Comparison of ENCODE assay signal across 16 mouse cellular contexts in the genomic region with DNA sequence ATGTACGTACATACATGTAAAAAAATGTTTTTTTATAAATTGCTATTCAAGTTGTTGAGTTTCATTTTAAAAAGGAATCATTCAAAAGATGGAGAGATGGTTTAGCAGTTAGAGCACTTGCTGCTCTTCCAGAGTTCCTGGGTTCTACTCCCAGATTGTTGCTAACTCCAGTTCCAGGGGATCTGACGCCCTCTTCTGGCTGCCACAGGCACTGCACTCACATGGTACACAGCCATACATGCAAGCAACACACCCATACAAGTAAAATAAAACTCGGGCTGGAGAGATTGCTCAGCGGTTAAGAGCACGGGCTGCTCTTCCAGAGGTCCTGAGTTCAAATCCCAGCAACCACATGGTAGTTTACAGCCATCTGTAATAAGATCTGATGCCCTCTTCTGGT. TPM values are rescaled to one million over a fixed set of nuclear protein-coding genes. Genes with fewer than 3 reads are reported as not detected.
A peak's percentile ranks its signal among the peaks of the same experiment; 100 is the strongest.
DNase-seq lines count a peak whose midpoint lies in the region; TF ChIP-seq lines count a peak whose summit lies in the region.
"Had no signal": no experiment of that assay in that cellular context is flagged by ENCODE, and none has a peak within 500 bp of the region (broad histone marks: within the 10 kb centered on the region; RNA-seq: fewer than 3 reads in every experiment).

No protein-coding gene starts in this region.

- no peak for DNase-seq in left cerebral cortex, adult 2 months (ENCODE audit: extremely low spot score in 1 of 2, low spot score in 2 of 2)
- no peak for DNase-seq in left cerebral cortex, adult 8-10 months (ENCODE audit: low spot score in 2 of 2)
- DNase-seq in A20 (ENCODE audit: low read depth, low spot score): peak; percentile 10
- DNase-seq in ovary, postnatal 14 days (ENCODE audit: low spot score): no peak
- DNase-seq in gastrocnemius, postnatal 25 days: no peak
- DNase-seq: adrenal gland, adult 2 months; cerebellum, adult 9-11 months; embryo, embryonic 11 days; heart, postnatal 14 days; liver, embryonic 13.5 days; lung, postnatal 4 days; right cerebral cortex, postnatal 4 days had no signal

- H3K27me3 ChIP-seq in E14TG2a.4 (ENCODE audit: insufficient read depth, low read length): no peaks in the 10 kb centered on the region
- H3K27me3 ChIP-seq: forebrain, embryonic 13.5 days; liver, embryonic 13.5 days had no signal

- H3K4me1 ChIP-seq in E14TG2a.4 (replicated peaks; ENCODE audit: low read depth, low read length): no peaks in the 10 kb centered on the region
- peaks cover 4% of the 10 kb centered on the region for H3K4me1 ChIP-seq in bone marrow macrophage, adult 2 months (ENCODE audit: control insufficient read depth, insufficient read depth, low read length)
- H3K4me1 ChIP-seq: liver, embryonic 13.5 days had no signal

- intact Hi-C loops in left cerebral cortex, adult 2 months (cut with DNase I): no loop called here

- TF ChIP-seq CTCF in left cerebral cortex, adult 2 months (IDR thresholded peaks at IDR 0.05): peak; percentile 23
- TF ChIP-seq CTCF in E14TG2a.4 (conservative IDR thresholded peaks at IDR 0.05; ENCODE audit: low read length): peak; percentile 61
- TF ChIP-seq CTCF in bone marrow macrophage, adult 2 months (IDR thresholded peaks at IDR 0.05; ENCODE audit: low read depth, low read length): peak; percentile 17; the same call in 1 of the 2 replicates

- no peak for TF ChIP-seq POLR2A in bone marrow macrophage, adult 2 months (IDR thresholded peaks at IDR 0.05; ENCODE audit: borderline replicate concordance, low read depth, low read length)

- H3K4me3 ChIP-seq in left cerebral cortex, adult 2 months: no peak overlapping the region
- H3K4me3 ChIP-seq in E14TG2a.4 (replicated peaks; ENCODE audit: low read length): no peak overlapping the region
- H3K4me3 ChIP-seq in bone marrow macrophage, adult 2 months (ENCODE audit: insufficient read depth, low read length): no peak overlapping the region
- H3K4me3 ChIP-seq: forebrain, embryonic 13.5 days; liver, embryonic 13.5 days; midbrain, embryonic 12.5 days had no signal

- no peak overlapping the region for H3K27ac ChIP-seq in left cerebral cortex, adult 2 months
- H3K27ac ChIP-seq in bone marrow macrophage, adult 2 months (ENCODE audit: insufficient read depth, low read depth, low read length): no peak overlapping the region
- H3K27ac ChIP-seq: forebrain, embryonic 13.5 days; liver, embryonic 13.5 days; midbrain, embryonic 12.5 days had no signal

- H3K36me3 ChIP-seq in E14TG2a.4 (ENCODE audit: insufficient read depth, low read length): no peaks in the 10 kb centered on the region
- H3K36me3 ChIP-seq: midbrain, embryonic 12.5 days had no signal

- no peaks in the 10 kb centered on the region; the same call in 1 of the 2 replicates for H3K9me3 ChIP-seq in E14TG2a.4 (ENCODE audit: low read length)
- H3K9me3 ChIP-seq: forebrain, embryonic 13.5 days; liver, embryonic 13.5 days; midbrain, embryonic 12.5 days had no signal

RNA-seq across cellular contexts. Expression of a gene that starts 49.4 kb away (rescaled TPM):
- total RNA-seq in left cerebral cortex, adult 2 months (2021): 1 to 10 TPM; 4.7 to 6.4 TPM
- total RNA-seq in left cerebral cortex, adult 8-10 months (2022): 1 to 10 TPM; 4.9 to 6.4 (median 5.8) TPM
- polyA plus RNA-seq in bone marrow macrophage, adult 2 months (2012; ENCODE audit: insufficient read depth, insufficient read length, missing spikeins): 0.31 and 0.35 TPM in 2 replicates
- total RNA-seq in gastrocnemius, postnatal 25 days (2021): 1 to 10 TPM; 1.8 to 3.0 TPM
